Mouse (Mus musculus) naive thymus-derived CD4-positive, alpha-beta T cell, adult 2 months (primary cell): ENCODE results near the gene Pramel7.
"Not testable (repeated sequence)": the region's sequence is repeated elsewhere in the genome, so short reads cannot be mapped to it uniquely, and the experiment has no call there.

ENCODE experiments used
- DNase-seq: peaks from one replicate; pipeline ENCODE4 v3.0.0-alpha.2; 2011; ENCODE audit warnings: low read depth

The Pramel7 gene

GRCm38 (mm10) chr2:87496993-87497392 is at the start of gene Pramel7:
Gene Pramel7, minus strand, starts transcription at chr2:87497093.
- DNase-seq, result not testable (repeated sequence)

- DNase-seq, result no peak
These were observed 48.5 kb upstream of the Pramel7 start, which contains the start of gene Olfr1128 for GRCm38 (mm10) chr2:87545442-87545841. Gene Olfr1128, minus strand, starts transcription at chr2:87545542.

GRCm38 (mm10) chr2:87534826-87535225 is 37.9 kb upstream of the Pramel7 start:
- DNase-seq, result no peak

- no peak for DNase-seq
These were observed 34.6 kb upstream of the Pramel7 start, which contains the start of gene Olfr153 for GRCm38 (mm10) chr2:87531496-87531895. Gene Olfr153, plus strand, starts transcription at chr2:87531796.

- DNase-seq, result not testable (repeated sequence)
These were observed 29.2 kb upstream of the Pramel7 start for GRCm38 (mm10) chr2:87525899-87526616.

GRCm38 (mm10) chr2:87520651-87521050 is 23.8 kb upstream of the Pramel7 start:
- DNase-seq, result no peak

- no peak for DNase-seq
These were observed 19.7 kb upstream of the Pramel7 start for GRCm38 (mm10) chr2:87516581-87516980.

GRCm38 (mm10) chr2:87515457-87516060 is 18.7 kb upstream of the Pramel7 start:
- no peak for DNase-seq

GRCm38 (mm10) chr2:87515046-87515445 is 18.2 kb upstream of the Pramel7 start:
- no peak for DNase-seq

- DNase-seq, result no peak
These were observed 9.4 kb upstream of the Pramel7 start, which contains the start of gene Pramel6 for GRCm38 (mm10) chr2:87506265-87506664. Gene Pramel6, plus strand, starts transcription at chr2:87506565.

GRCm38 (mm10) chr2:87482276-87482675 is 14.6 kb downstream of the Pramel7 start:
- no peak for DNase-seq

GRCm38 (mm10) chr2:87481158-87481557 is 15.7 kb downstream of the Pramel7 start:
- DNase-seq, result no peak

- no peak for DNase-seq
These were observed 16.7 kb downstream of the Pramel7 start for GRCm38 (mm10) chr2:87480207-87480606.

GRCm38 (mm10) chr2:87461769-87462168 is 35.1 kb downstream of the Pramel7 start:
- no peak for DNase-seq

GRCm38 (mm10) chr2:87453662-87454061 is 43.2 kb downstream of the Pramel7 start, which contains the start of gene Olfr1126:
Gene Olfr1126, plus strand, starts transcription at chr2:87453962.
- DNase-seq, result no peak
